Mouse (Mus musculus) fat pad, adult 2 months (tissue): Measurements from ENCODE around the gene Mrgprb8.
"Not testable (repeated sequence)": the region's sequence is repeated elsewhere in the genome, so short reads cannot be mapped to it uniquely, and the experiment has no call there.

Experiments used
- DNase-seq: peaks from one replicate; pipeline ENCODE4 v3.0.0-alpha.2; 2011; ENCODE audit warnings: low read depth, low spot score; ENCODE audit errors: extremely low read depth

Mrgprb8 gene

GRCm38 (mm10) chr7:48388226-48388625 lies at the start of gene Mrgprb8:
Gene Mrgprb8 (plus strand): TSS chr7:48388526.
- DNase-seq = no peak

DNA sequence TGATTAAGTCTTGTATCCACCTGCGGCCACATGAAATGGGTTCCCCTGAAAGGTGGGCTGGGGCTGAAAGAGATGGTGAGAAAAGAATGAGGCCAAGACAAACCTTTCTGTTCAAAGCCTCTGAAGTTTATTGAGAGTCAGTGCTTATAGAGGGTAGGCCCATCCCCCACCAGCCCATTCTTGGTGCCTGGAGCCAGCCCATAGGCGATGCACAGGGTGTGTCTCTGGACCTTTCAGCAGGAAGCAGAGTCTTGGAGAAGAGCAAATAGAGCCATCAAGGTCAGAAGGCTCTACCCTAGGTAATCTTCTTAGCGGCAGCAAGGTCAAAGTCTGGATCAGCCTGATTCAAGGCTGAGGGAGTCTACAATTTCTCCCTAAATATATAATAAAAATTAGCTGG lies 47.6 kb downstream of the Mrgprb8 start:
- DNase-seq = not testable (repeated sequence)

DNA sequence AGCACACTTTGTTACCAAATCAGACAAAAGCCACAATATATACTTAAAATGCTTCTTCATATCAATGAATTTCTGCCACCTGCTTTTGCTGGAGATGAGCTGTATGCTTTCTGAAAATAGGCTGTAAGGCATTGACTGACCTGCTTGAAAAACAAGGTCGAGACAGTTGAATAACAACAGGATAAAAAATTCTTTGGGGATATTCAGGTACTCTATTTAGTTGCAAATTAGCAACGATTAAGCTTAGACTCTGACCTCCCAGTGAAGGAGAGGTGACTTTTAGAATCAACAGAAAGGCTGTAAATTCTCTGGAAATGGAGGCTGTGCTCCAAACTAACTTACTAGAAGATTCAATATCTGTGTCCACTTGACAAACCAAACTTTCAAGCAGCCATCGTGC lies 48.3 kb downstream of the Mrgprb8 start:
- no peak for DNase-seq
